Mouse (Mus musculus) granulocyte monocyte progenitor cell, adult 5-6 weeks (primary cell): ENCODE results near the gene Piwil4. TPM values are rescaled to one million over a fixed set of nuclear protein-coding genes. Genes with fewer than 3 reads are reported as not detected.

Experiments used
- ATAC-seq: replicated peaks from 2 replicates; pipeline ENCODE4 v1.8.0; 2016; ENCODE audit warnings: mild to moderate bottlenecking, moderate TSS enrichment, inconsistent platforms; ENCODE audit not compliant: poor library complexity, severe bottlenecking
- total RNA-seq, 2 experiments: library from RNA; stranded (forward) in 1 of 2; stranded (reverse) in 1 of 2; fragments of 200-712, 200-1000 nt in 1 of 2; fragments of >200 nt in 1 of 2; fragmentation: Nextera tagmentation in 1 of 2; gene quantifications; 2 replicates each; pipeline ENCODE4 v1.2.3; 2014 to 2017

Piwil4 gene
- total RNA-seq (2014; fragmentation: Nextera tagmentation) (not detected in 2 replicates), total RNA-seq (2017) (0.09 TPM in 1 of 2 replicates, not detected in the other)

DNA sequence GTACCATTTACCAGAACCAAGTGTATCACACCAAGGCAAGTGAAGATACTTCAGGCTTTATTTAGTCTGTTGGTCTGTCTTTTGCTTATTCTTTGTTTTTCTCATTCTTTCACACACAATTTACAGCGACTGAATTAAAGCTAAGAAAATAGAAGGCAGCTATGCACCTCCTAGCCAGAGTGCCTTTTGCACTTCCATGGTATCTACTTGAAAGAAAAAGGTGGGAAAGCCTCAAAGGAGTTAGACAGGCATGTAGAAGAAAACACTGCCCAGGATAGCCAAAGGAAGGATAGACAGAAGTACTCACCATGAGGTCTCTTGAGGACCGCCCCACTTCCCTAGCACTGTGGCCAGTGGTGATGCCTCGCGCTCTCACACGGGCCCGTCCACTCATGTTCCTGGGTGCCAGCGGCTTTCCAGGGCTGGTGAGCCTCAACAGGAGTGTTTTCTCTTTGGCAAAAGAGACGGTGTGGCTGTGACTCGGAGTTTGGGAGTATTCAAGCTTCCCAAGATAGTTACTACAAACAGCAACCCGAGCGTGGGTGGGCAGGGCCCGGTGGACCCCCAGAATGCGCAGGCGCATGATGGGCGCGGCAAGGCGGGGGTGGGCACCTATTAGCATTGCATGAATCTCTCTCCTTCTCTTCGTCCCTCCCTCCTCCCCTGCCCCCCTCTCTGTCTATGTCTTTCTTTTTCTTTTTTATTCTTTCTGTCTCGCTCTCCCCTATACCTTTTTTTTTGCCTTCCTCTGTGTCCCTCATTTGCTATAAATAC is at the start of gene Piwil4:
Gene Piwil4 (minus strand): TSS at position 583 of the 774 bp plus-strand sequence.
- ATAC-seq: no peak

DNA sequence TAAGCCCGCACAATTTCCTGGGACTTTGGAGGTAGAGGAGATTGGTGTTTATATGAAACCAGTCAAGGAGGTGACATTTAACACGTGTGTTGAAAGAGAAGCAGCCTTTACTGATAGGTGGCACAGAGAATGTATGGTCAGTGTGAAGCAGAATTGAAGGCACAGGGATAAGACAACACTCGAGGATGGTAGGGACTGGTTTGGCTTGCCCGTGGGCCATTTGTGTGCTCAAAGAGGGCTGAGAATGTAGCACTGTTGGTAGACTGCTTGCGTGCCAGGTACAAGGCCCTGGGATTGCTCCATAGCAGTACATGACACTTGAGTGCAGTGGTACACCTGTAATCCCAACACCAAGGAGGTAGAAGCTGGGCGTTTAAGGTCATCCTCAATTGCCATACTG is 46.8 kb upstream of the Piwil4 start:
- ATAC-seq: no peak

DNA sequence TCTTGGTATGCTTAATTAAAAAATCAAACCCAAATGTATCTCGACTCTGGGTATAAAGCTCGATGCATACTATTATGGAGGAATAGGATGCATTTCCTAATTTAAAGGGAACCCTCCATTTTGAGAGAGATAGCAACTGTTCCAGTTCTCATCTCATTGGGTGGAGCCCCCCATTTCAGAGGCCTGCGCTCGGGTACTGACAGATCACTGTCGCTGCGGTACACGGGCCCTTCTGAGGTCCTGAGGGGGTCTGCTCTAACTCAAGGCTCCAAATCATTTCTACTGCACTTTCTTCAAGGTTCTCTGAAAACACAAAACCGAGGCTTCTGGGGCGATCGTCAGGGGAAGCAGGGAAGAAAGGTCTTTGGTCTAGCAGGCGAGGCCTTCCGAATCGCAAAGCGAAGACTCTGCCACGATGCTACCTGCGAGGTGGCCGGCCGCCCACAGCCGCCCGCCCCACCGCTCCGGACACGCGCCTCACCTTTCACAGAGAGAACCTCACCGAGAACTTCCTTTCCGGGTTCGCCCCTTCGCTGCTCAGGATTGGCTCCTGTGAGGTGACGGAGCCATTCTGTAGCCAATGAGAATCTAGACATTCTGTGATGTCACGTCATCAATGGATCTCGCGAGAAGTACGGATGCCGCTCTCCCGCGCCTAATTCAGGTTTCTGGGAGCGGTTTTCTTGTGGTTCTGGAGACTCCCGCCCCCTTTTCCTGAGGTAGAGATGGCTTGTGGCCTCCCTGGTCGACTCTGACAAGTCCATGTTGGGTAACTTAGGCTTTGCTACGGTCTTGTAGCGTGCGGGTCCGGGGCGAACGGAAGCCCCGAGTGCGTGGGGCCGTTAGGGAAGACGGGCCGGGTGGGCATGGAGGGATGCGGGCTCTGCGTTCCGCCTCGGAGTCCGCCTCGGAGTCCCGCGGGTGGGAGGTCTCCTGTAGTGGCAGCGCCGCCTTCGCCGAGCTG is 43.8 kb upstream of the Piwil4 start, which contains the start of the genes Mre11a and Ankrd49:
Gene Mre11a (plus strand): TSS at position 616 of the 964 bp plus-strand sequence.
Gene Ankrd49 (minus strand): TSS at position 818 of the 964 bp plus-strand sequence.
- peak; percentile 97 for ATAC-seq

DNA sequence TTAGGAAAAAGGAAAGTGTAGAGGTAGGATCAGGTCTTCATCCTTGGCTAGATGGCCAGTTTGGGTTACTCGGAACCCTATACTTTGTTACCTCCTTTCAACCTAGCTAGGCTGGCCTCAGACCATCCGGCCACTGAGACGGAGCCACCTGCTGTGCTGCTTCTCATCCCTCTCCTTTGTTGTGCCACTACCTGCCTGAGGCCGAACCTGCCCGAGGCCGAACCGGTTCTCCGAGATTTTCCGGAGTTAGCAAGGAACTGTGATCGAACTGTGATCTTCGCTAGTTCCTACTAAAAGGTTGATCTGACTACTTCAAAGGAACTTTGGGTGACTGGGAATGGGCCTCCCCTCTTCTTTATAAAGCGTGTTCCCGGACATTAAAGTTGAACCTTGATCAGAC is 37.8 kb upstream of the Piwil4 start:
- ATAC-seq: no peak

DNA sequence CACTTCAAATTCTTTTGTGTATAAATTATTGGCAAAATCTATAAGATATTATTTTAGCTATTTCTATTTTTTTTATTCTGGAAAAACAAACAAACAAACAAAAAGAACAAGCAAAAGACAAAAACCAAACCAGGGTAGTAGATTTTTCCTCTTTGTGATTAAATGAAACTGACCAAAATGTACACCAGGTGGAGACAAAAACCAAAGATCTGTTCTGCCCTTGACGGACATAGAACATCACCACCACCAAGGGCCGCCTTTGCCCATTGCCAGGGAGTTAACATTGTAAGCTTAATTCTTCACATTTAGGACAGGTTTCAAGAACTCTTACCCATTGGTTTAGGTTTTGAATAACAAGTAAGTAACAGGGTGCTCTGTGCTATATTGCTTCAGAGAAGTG is 33.3 kb upstream of the Piwil4 start:
- ATAC-seq: no peak

DNA sequence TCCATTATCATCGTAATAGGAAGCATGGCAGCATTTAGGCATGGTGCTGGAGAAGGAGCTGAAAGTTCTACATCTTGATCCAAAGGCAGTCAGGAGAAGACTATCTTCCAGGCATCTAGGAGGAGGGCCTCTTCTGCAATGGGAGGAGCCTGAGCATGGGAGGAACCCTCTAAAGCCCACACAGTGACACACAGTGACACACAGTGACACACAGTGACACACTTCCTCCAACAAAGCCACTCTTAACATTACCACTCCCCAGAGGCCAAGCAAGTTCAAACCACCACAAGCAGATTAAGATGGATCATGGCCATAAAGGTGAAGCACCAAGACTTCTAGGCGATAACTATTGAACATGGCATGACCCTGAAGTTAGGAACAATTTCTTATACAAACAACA is 31.5 kb upstream of the Piwil4 start:
- ATAC-seq: peak; percentile 63

DNA sequence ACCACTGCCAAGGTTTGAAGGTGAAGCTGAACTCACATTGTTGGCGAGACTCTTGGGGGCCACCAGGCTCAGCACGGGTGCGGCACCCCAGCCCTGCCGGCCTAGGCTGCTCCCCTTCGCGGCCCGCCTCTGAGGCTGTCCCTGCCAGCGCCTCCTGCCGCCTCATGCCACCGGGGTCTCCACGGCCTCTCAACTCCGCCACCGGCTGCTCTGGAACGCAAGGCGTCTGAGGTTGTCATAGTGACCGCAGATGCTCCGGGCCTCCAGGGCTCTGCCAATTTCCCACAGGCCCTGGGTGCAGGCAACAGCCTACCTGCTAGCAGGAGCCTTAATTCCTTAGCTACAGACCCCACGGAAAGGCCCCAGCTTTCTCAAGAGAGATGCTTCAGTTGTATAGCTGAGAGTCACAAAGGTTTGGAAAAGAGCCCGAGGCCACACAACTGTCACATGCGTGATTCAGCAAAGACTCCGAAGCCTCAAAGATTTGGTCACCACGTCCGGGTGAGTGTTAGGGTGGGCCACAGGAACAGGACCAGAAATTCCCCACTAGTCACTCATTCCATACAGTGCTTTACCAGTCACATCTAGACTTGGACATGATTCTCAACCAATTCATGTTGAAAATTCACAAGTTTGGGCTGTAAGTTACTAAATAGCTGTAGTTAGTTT is 30.4 kb upstream of the Piwil4 start, which contains the start of gene 1700012B09Rik:
Gene 1700012B09Rik (minus strand): TSS at position 228 of the 669 bp plus-strand sequence.
- ATAC-seq: peak; percentile 48

DNA sequence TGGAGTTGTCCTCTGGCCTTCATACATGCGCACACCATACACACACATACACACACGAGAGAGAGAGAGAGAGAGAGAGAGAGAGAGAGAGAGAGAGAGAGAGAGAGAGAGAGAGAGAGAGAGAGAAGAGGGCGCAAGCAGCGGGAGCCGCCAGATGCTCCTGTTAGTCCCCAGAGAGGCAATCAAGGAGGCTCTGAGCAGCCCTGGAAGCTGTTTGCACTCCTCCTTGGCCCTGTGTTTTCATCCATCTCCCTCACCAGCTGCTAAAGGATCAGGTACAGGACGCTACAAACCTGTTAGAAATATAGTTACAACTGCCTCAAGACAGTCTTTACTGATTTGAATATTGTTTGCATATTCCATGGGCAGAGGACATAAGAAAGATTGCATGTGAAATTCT is 29.3 kb upstream of the Piwil4 start:
- ATAC-seq: no peak

DNA sequence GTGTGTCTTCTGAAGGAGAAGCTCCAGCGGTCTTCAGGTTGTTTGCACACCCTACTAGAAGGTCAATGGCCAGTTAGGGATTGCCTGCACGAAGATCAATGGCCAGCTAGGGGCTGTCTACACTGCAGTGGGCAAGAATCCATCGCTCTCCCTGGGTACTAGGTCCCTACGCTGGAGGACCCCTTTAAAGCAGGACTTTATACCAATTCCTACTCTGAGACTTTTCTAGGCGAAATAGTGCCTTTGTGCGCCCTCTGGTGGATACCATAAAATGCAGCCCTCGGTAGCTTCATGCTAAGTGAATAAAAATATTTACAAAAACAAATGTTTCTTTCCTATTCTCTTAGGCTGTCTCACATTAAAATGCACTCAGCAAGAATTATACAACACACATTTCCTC is 24.2 kb upstream of the Piwil4 start:
- ATAC-seq: peak; percentile 42; the same call in 1 of the 2 replicates

DNA sequence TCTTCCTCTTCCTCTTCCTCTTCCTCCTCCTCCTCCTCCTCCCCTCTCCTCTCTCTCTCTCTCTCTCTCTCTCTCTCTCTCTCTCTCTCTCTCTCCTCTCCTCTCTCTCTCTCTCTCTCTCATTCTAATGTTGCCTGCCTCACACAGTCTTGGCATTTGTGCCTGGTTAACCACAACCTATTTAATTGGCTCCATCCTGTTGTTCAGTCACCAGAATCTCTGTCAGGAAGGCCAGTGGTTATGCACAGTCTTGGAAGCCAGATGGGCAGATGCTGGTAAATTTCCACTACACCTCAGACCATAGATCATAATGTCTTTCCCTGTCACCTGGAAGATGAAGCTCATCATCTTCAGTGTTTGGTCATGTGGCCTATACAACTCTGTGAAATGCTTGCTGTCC is 18.7 kb upstream of the Piwil4 start:
- 0 out of 2 replicates have a peak, but pooled peaks have one; percentile 16 for ATAC-seq

DNA sequence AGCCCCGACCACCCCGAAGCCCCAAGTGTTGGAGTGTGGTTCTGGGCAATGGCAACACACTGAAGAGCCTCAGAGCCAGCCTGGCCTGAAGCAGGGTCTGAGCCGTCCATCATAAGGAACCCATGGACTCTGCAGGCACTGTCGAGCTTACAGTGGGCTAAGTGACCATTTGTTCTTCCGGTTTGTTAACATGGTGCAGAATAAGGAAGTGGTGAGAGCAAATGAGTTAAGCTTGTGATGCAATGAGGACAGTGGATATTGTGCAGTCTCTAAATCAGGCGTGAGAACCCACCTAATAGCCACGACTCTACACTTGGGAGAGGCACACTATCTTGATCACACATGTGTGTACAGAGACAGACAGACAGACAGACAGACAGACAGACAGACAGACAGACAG is 18.1 kb upstream of the Piwil4 start:
- ATAC-seq: peak; percentile 97

DNA sequence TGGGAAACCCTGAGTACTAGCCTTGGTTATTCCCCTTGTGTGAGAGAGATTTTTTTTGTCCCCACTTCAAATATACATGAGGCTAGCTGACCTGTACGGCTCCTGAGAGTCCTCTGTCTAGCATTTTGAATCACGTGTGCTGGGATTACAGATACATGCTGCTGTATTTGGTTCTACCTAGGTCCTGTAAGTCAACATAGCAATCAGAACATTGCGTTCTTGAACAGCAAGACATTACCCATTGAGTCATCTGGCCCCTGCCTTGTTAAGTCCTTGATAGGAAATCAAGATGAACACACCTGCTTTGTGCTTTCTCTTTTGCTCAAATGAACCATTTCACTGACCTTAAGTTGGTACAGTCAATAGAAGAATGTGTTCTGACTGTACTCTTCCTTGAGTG is 13.9 kb upstream of the Piwil4 start:
- no peak for ATAC-seq

DNA sequence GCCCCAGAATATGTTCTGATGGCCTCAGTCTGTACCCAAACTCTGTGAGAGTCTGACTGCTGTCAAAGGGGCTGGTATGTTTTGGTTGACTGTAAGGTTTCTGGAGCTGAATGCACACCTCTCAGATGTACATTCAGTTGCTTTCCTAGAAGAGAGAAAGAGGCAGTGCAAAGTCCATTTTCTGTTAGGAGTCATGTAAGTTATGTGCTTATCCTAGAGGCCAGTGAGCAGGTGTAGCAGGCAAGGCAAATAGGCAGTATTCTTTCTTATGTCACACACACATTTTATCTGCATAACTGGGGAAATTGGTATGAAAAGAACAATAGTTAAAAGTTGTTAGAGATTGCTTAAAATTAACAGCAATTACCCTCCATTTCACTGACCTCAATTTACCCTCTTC is 13.4 kb upstream of the Piwil4 start:
- no peak for ATAC-seq

DNA sequence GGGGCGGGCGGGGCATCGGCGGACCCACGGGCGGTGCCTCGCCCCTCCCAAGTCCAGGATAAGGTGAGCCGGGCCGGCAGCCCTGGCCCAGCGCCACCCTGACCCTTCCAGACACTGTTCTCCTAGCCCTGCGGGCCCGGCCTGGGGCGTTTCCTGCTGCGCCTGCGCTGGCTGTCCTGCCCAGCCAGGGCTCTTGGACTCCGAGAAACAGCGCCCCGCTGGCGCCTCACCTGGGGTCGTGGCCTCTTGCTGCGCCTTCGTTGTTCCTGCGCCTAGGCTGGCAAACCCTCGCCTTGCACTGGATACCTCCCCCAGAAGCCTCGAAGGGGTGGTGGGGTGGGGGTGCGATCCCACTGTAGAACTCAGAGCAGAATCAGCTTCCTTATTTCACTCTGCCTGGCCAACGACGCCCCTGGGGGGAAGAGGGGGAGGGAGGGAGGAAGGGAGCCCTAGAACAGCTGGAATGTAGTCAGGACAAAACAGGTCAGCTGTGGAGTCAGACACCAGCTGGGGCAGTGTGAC is 11.5 kb upstream of the Piwil4 start, which contains the start of gene Fut4:
Gene Fut4 (minus strand): TSS at position 393 of the 522 bp plus-strand sequence.
- ATAC-seq: peak; percentile 70

DNA sequence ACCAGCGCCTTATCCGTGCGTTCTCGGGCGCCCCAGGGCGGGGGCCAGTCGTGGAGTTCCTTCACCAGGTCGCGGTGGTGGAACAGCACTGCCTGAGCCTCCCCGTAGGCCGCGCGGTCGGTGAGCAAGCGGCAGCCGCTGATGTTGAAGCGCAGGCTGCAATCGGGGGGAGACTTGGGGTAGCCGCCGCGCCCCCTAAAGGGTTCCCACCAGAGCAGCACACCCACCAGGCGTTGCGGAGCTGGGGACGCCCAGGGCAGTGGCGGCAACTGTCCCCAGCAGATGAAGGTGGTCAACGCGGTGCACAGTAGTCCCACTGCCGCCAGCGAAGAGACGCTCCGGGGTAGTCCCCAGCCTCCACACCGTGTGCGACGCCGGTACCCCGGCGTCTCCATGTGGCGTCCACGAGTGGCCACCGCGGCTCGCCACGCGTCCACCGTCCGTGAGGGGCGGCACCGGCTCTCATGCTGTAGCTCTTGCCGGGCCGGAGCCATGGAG is 11.0 kb upstream of the Piwil4 start:
- ATAC-seq: peak; percentile 47

DNA sequence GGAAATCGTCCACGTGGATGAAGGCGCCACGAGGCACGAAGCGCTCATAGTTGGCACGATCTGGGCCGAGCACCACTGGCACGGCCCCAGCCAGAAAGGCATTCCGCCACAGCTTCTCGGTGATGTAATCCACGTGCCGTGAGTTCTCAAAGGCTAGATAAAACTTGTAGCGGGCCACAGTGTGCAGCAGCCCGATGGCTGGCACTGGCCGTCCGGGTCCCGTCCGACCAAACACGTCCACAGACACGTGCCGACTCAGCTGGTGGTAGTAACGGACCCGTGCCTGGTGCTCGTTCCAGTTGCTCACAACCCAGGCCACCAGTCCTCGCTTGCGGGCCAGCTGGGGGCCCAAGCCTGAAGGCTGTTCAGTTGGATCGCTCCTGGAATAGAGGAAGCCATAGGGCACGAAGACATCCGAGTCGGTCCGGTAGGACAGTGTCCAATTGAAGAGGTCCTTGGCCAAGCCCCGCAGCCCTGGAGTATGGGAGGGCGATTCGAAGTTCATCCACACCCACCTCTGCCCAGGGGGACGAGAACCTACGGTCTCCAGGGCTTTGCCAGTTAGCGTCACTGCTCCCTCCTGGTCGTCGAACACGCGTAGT is 10.5 kb upstream of the Piwil4 start:
- ATAC-seq: peak; percentile 16

DNA sequence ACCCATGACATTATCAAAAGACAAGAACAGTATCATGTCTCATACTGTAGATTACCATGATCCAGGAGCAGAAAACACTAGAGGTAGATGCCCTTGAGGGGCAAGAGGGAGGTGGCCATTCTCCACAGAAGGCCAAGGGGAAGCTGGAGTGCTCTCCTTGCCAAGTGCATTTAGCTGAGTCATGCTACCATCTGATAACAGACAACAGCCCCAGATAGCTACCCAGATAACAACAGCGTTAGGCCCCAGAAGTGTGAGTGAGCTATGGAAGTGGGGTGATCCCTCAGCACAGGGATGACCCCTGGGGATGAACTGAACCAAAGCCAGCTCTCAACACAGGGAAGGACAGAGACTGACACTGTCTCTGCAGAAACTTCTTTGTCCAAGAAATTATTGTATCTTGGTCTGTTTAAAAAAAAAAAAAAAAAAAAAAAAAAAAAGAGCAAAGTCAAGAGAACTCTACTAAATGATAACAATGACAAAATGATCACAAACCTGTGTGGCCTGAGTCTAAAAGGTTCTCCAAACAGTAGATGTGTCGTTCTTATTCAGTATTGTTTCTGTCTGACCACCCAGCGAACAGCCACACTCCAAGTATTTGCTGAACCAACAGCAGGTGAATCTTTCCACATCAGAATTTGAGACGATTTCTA is 909 bp downstream of the Piwil4 start:
- ATAC-seq: peak; percentile 76

DNA sequence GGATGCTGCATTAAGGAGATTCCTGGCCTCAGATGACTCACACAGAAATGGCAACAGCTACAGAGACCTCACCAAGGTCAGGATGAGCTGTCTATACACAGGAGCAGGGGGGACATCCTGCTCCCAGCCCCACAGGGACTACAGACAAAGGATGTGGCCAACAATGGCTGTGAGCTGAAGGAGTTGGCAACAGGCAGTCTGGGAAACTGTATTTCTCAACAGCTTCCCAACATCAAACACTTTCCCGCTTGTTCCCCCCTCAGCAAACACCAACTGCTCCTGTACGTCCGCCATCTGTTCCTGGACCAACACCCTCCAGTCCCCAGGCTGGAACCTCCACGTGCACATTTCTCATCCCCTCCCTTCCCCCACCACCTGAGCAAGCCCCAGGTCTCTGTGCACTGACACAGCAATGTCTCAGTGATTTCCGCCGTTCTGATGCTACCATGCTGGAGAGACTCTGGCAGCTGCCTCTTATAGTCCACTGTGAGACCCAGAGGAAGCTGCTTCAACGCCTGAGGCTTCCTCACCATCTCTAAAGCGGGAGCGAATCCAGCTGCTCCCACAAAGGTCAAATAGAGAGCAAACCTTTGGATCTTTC is 9.5 kb downstream of the Piwil4 start:
- peak; percentile 25; the same call in 1 of the 2 replicates for ATAC-seq
